Mouse (Mus musculus) cerebellum, adult 9-10 months (tissue): Measurements from ENCODE around the gene Vill.

Experiments
- DNase-seq: peaks from one replicate; pipeline ENCODE4 v3.0.0; 2022

The Vill gene

DNA sequence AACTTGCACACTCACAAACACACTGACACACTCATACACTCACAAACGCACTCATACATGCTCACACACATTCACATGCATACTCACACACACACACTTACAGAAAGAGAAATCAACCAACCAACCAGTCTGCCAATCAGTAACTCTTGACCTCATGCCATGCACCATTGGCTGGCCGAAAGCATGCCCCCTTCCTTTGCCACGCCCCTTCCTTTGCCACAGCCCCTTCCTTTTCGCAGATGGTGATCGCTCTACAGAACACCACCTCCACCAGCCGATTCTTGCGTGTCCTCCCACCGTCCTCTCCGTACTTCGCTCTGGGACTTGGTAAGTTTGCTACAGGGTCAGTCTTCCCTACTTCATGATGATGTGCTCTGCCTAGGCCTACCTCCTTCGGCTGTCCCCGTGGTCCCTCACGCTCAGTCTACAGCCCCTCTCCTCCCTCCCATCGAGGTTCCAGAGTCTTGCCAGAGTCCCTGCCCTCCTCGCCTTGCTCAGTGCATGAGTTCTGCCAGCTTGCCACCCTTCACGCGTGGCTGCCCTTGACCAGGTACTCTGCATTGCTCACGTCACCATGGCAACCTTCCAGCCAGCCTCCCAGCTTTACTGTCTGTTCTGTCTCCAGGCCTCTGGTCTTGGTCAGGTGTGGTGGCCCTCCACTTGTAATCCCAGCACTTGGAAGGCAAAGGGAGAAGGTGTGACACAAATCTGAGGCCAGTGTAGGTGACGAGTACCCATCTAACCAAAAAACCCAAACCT, 67.0 kb downstream of the Vill start:
- DNase-seq, result no peak

DNA sequence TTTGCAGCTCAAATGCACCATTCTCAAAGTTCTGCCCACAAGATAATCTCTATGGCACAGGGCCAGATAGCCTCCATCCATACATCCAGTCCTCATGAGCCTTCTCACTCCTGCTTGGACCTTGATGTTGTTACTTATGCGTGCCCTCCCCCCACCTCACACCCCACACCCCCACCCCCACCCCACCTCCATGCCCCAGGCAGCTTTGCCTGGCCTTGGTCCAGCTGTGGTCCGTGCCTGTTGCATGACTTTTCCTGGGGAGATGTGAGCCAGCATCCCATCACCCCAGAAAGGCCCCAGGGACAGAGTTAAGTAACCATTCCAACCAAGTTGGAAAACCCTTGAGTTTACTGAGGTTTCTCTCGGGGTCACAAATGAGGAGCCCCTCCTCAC, 67.6 kb downstream of the Vill start:
- no peak for DNase-seq
